Mouse (Mus musculus) right cerebral cortex, postnatal 36 days (tissue): ENCODE data around the gene Fam129b.

Experiments used
- DNase-seq, 2 experiments: peaks; one replicate each; pipeline ENCODE4 v3.0.0; 2022; ENCODE audit warnings: low spot score in 2 of 2, mixed read lengths in 1 of 2

The Fam129b gene

GRCm38 (mm10) chr2:32964659-32965457 lies 88.9 kb downstream of the Fam129b start:
- no peak for DNase-seq

GRCm38 (mm10) chr2:32965511-32966183 lies 89.7 kb downstream of the Fam129b start:
- no peak for DNase-seq

DNA sequence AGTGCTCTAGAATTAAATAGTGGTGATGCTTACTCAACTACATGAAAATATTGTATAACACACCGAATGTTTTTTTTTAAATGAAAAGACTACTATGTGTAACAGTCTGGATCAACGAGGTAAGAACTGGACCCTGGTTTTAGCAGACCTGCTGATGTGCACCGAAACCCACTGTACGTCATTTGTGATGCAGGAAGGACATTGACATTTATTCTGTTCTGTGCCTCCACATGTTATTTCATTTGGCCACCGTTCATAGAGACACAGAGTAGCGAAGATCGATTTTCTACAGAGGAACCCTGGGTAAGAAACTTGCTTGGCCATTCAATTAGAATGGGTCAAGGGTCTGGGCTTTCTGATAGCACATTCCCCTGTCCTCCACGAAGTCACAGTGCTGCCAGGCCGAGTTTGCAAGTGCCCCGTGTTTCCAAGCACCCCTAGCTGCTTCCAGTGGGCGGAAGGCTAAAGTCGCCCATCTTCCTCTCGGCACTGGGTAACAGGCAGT lies 90.3 kb downstream of the Fam129b start:
- DNase-seq = no peak

GRCm38 (mm10) chr2:32966689-32967631 lies 91.0 kb downstream of the Fam129b start:
- peak; percentile 87 for DNase-seq

- DNase-seq = no peak
These were observed 92.2 kb downstream of the Fam129b start for GRCm38 (mm10) chr2:32968024-32968614.

DNA sequence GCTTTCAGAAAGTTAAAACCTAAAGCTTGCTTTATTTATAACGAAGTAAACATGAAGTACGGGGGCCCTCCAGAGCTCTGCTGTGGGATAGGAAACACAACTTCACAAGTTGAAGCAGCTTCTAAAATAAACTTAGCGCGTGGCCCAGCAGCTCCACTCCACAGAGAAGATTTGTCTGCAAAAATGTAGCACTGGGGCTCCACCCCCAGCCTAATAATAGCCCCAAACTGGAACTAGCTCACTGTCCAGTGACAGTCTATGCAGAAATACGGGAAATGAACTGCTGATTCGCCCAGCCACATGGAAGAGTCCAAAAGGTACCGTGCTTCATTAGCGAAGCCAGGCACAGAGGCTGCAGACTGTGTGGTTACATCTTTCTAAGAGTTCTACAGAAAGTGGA lies 93.4 kb downstream of the Fam129b start:
- DNase-seq = peak in 1 of 2 experiments; percentile 60

- no peak for DNase-seq
These were observed 95.3 kb downstream of the Fam129b start for GRCm38 (mm10) chr2:32971235-32971634.

DNA sequence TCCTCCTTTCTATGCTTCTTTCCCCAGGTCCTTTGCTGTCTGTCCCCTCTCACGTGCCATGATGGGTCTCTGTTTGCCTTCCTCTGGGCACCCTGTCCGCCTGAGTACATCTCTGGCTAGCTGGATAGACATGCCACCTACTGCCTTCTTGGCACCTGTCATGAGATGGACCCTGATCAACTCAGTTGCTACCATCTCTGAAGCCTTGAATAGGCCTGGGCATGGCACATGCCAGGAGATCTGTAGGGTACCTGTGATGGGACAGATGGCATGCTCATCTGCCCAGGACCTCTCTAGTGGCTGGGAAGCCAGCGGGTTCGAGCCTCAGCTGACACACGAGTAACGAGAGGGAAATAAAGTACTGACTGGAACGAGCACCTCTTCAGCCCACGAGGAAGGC lies 98.3 kb downstream of the Fam129b start:
- DNase-seq = no peak
